Mouse (Mus musculus) E14TG2a.4 (cell line): ENCODE results near the gene Hccs.

Source experiments
- CTCF ChIP-seq: conservative IDR thresholded peaks from 2 replicates; pipeline ENCODE4 v1.5.1; 2014; ENCODE audit warnings: low read length
- NANOG ChIP-seq: IDR thresholded peaks from 2 replicates; pipeline ENCODE4 v1.6.1; 2014; ENCODE audit warnings: borderline replicate concordance, low read length, mixed read lengths
- POU5F1 ChIP-seq: IDR thresholded peaks from 2 replicates; pipeline ENCODE4 v1.6.1; 2014; ENCODE audit warnings: low read length, borderline replicate concordance

DNA sequence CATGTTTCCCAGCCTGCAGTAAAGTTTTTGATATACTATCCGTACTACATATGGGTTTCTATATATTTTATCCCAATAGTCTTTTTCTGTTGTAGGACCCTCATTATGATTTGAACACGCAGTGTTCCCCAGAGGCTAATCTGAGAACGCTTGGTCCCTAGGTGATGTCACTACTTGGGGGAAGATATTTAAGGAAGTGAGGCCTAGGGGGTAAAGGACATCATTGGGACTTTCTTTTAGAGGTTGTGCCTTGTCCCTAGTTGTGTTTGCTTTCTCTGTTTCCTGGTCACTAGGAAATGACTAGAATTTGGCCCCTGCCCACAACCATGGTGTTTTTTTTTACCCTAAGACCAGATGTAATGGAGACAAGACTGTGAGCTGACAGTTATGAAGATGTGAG is 18.0 kb upstream of the Hccs start:
- TF ChIP-seq CTCF (no peak), NANOG (no peak), POU5F1 (no peak)
